Mouse (Mus musculus) neutrophil, adult 5-6 weeks (primary cell): ENCODE measurements around the gene Sarnp. TPM values are rescaled to one million over a fixed set of nuclear protein-coding genes. Genes with fewer than 3 reads are reported as not detected.

ENCODE experiments used
- total RNA-seq: library from RNA; stranded (forward); fragments of 200-1000 nt; gene quantifications from 2 replicates; pipeline ENCODE4 v1.2.3, GENCODE M21; 2017

Sarnp gene
- total RNA-seq, 1 experiment from 2014 or later = 77.9 TPM

Other genes starting within 250 kb of the Sarnp start
- 1.3 and 1.6 TPM in 2 replicates for gene Erbb3, start 227.7 kb upstream of the Sarnp start, total RNA-seq
- 404 and 420 TPM in 2 replicates for gene Rps26, start 190.6 kb upstream of the Sarnp start, total RNA-seq
- gene Ikzf4, start 171.3 kb upstream of the Sarnp start, total RNA-seq = 0.35 TPM in 1 of 2 replicates, not detected in the other
- gene Suox, start 143.3 kb upstream of the Sarnp start, total RNA-seq = 4.3 and 6.2 TPM in 2 replicates
- gene Rab5b, start 121.1 kb upstream of the Sarnp start, total RNA-seq = 129 and 132 TPM in 2 replicates
- not detected in 2 replicates for gene Pmel, start 113.1 kb upstream of the Sarnp start, total RNA-seq
- 38.6 and 40.6 TPM in 2 replicates for gene Cdk2, start 112.3 kb upstream of the Sarnp start, total RNA-seq
- 264 and 290 TPM in 2 replicates for gene Dgka, start 72.5 kb upstream of the Sarnp start, total RNA-seq
- 56.3 and 57.8 TPM in 2 replicates for gene Pym1, start 69.4 kb upstream of the Sarnp start, total RNA-seq
- gene Mmp19, start 26.4 kb upstream of the Sarnp start, total RNA-seq = 4.2 and 4.4 TPM in 2 replicates
- 77.7 and 87.9 TPM in 2 replicates for gene Dnajc14, start 13.3 kb upstream of the Sarnp start, total RNA-seq
- gene Tmem198b, start 13.0 kb upstream of the Sarnp start, total RNA-seq = 7.9 and 8.0 TPM in 2 replicates
- gene Ormdl2, start 4.3 kb downstream of the Sarnp start, total RNA-seq = 20.0 TPM in 2 replicates
- 19.9 and 22.1 TPM in 2 replicates for gene Gdf11, start 74.4 kb downstream of the Sarnp start, total RNA-seq
- 22.8 and 30.5 TPM in 2 replicates for gene Cd63, start 83.7 kb downstream of the Sarnp start, total RNA-seq
- gene Rdh5, start 105.6 kb downstream of the Sarnp start, total RNA-seq = 7.4 and 9.5 TPM in 2 replicates
- gene Bloc1s1, start 106.7 kb downstream of the Sarnp start, total RNA-seq = 58.3 and 85.6 TPM in 2 replicates
- 0.25 and 0.35 TPM in 2 replicates for gene Itga7, start 116.5 kb downstream of the Sarnp start, total RNA-seq
- not detected in 2 replicates for gene Mettl7b, start 143.7 kb downstream of the Sarnp start, total RNA-seq
- 0.12 TPM in 1 of 2 replicates, not detected in the other for gene Olfr9, start 172.1 kb downstream of the Sarnp start, total RNA-seq
- not detected in 2 replicates for gene Olfr763, start 193.5 kb downstream of the Sarnp start, total RNA-seq
- not detected in 2 replicates for gene Olfr764-ps1, start 222.6 kb downstream of the Sarnp start, total RNA-seq
- not detected in 2 replicates for gene Olfr765, start 232.7 kb downstream of the Sarnp start, total RNA-seq